Mouse (Mus musculus) erythroblast, adult 5-6 weeks (primary cell): ENCODE results near the gene Aatk. TPM values are rescaled to one million over a fixed set of nuclear protein-coding genes. Genes with fewer than 3 reads are reported as not detected.

ENCODE experiments used
- ATAC-seq: replicated peaks from 2 replicates; pipeline ENCODE4 v1.8.0; 2016; ENCODE audit warnings: moderate number of reproducible peaks, mild to moderate bottlenecking, moderate TSS enrichment, inconsistent platforms; ENCODE audit not compliant: poor library complexity, low FRiP score, severe bottlenecking
- total RNA-seq, 2 experiments: library from RNA; stranded (forward) in 1 of 2; stranded (reverse) in 1 of 2; fragments of 150-400 nt in 1 of 2; fragments of 200-764, 138-1000 nt in 1 of 2; gene quantifications; 2 replicates each; pipeline versions ENCODE4 v1.2.3 to v1.2.4; 2015 to 2017; ENCODE audit warnings: low replicate concordance in 2 of 2

The Aatk gene
- total RNA-seq, 2 experiments from 2014 or later: 1.8 to 4.4 TPM

DNA sequence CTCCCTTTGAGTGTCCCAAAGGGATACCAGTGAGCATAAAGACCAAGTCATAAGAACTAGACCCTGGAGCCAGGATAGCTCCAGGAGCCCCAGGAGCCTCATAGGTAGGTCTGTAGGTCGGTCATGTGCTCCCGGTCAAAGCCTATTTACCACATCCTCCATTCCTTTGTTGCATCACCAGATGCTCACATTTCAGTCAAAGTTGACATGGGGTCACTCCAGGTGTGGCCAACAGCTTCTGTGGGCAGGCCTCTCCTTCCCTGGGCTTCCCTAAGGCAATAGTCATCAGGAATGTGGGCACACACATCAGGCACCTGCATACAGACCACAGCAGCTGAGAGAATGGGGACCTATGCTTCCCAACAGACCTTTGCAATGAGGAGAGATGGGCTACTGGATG is 79.1 kb downstream of the Aatk start:
- ATAC-seq: no peak

GRCm38 (mm10) chr11:119967401-119967800 is 79.6 kb downstream of the Aatk start:
- no peak for ATAC-seq

DNA sequence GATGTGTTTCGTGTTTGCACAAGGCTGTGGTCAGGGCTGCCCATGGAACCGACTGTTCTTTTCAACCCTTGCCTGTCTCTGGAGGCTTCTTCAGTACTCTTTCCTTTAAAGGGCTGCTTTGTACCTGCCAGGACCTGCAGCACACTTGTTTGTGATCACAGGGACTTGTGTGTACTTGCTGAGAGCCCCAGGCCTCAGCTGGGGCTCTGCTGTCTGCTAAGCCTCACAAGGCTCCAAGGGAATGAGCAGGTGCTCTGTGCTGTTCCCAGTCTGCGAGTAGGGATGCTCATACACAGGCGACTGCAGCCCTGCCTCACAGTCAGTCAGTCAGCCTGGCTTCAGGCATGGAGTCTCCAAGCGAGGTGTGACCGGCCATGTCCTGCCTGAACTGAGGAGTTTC is 80.7 kb downstream of the Aatk start:
- no peak for ATAC-seq

DNA sequence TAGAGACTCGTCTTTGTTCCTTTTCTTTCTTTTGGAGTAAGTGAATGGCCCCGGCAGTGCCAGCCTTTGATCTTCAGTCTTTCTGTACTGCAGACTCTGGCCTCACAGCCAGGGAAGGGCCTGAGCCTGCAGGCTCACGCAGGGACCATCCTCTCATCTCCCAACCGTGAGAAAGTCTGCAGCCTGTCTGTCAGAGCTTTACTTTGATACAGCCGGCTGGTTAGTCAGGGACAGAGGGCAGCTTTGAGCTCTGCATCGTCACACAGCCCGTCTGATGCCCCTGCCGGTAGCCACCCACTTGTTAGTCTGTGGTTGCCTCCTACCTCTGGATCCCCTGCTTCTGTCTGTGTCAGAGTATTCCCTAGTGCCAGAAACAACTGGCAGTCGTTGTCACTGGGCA is 81.9 kb downstream of the Aatk start:
- no peak for ATAC-seq

- no peak for ATAC-seq
Measured at GRCm38 (mm10) chr11:119961511-119961910, 85.5 kb downstream of the Aatk start.

DNA sequence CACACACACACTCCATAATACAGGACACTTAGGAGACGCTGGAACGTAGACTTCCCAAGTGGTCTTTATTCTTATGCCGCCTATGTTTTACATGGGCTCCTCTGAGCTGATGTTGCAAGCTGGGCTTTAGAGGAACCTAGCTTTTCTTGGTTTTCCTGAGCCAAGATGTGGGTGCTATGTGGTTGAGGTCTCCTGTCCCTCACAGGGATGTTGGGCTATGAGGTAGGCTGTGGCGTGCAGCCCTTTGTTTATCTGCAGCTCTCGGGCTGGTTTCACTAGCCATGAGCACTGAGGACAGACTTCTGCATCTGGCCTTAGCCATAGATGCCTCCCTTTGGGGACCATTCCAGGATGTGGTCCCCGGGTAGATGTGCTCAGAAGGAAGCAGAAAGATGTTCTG is 86.3 kb downstream of the Aatk start:
- ATAC-seq: no peak

DNA sequence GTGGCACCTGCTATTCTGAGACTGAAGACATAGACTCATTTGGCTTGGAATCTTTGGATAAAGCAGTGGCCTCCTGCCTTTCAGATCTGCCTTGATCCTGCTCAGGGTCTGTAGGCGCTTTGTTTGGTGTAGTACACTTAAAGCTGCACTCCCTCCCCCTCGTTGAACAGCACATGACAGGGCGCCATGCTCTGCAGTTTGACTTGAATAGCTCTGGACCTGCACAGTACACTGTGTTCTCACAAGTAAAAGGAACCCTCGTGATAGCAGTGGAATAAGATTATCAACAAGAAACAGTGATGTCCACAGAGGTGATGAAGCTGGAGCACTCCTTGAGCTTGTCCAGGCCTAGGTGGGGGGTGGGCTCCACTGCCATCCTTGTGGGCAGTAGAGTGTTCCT is 87.3 kb downstream of the Aatk start:
- no peak for ATAC-seq

DNA sequence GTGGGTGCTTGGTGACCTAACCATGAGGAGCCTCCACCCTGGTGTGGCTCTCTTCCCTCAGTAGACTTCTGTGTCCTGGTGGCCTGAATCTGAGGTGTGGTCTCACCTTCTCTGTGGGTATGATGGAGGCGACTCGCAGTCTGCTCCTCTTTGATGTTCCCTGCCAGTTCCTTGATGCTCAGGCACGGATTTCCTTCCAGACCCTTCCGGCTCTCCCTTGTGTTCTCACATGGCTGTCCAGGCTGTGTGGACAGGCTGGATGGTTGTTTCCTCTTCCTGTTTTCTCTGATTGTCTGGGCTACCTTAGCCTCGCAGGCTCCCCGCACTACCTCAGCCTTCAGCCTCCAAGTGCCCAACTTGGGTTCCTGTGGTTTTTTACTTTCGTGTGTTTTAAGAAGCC is 88.1 kb downstream of the Aatk start:
- no peak for ATAC-seq

Other genes with a start within 250 kb of the Aatk start
- gene Chmp6, start 133.7 kb downstream of the Aatk start, total RNA-seq (2015; ENCODE audit: low replicate concordance): 5.9 and 7.7 TPM in 2 replicates
- 3.5 and 6.7 TPM in 2 replicates for gene Chmp6, start 133.7 kb downstream of the Aatk start, total RNA-seq (2017; ENCODE audit: low replicate concordance)
- 0.42 and 3.5 TPM in 2 replicates for gene Baiap2, start 104.4 kb downstream of the Aatk start, total RNA-seq (2015; ENCODE audit: low replicate concordance)
- gene Baiap2, start 104.4 kb downstream of the Aatk start, total RNA-seq (2017; ENCODE audit: low replicate concordance): 1.6 and 2.5 TPM in 2 replicates
- gene Cep131, start 39.7 kb upstream of the Aatk start, total RNA-seq (2015; ENCODE audit: low replicate concordance): 5.6 and 6.7 TPM in 2 replicates
- 2.0 and 7.1 TPM in 2 replicates for gene Cep131, start 39.7 kb upstream of the Aatk start, total RNA-seq (2017; ENCODE audit: low replicate concordance)
- gene Tepsin, start 51.6 kb upstream of the Aatk start, total RNA-seq (2015; ENCODE audit: low replicate concordance): 1.5 and 1.9 TPM in 2 replicates
- gene Tepsin, start 51.6 kb upstream of the Aatk start, total RNA-seq (2017; ENCODE audit: low replicate concordance): 1.1 and 3.8 TPM in 2 replicates
- gene Ndufaf8, start 51.8 kb upstream of the Aatk start, total RNA-seq (2015; ENCODE audit: low replicate concordance): 0.96 and 3.3 TPM in 2 replicates
- 1.4 and 5.3 TPM in 2 replicates for gene Ndufaf8, start 51.8 kb upstream of the Aatk start, total RNA-seq (2017; ENCODE audit: low replicate concordance)
- 7.7 and 10.7 TPM in 2 replicates for gene Slc38a10, start 104.2 kb upstream of the Aatk start, total RNA-seq (2015; ENCODE audit: low replicate concordance)
- gene Slc38a10, start 104.2 kb upstream of the Aatk start, total RNA-seq (2017; ENCODE audit: low replicate concordance): 22.4 and 39.9 TPM in 2 replicates
- gene Bahcc1, start 185.8 kb upstream of the Aatk start, total RNA-seq (2015; ENCODE audit: low replicate concordance): 2.1 and 3.3 TPM in 2 replicates
- 0.84 and 2.0 TPM in 2 replicates for gene Bahcc1, start 185.8 kb upstream of the Aatk start, total RNA-seq (2017; ENCODE audit: low replicate concordance)